Mouse (Mus musculus) thymus, adult 2 months (tissue): ENCODE results near the gene 1700015F17Rik.

Experiments
- CTCF ChIP-seq: fragments of 200-500 bp; IDR thresholded peaks from 2 replicates; pipeline ENCODE4 v1.5.1; 2012; ENCODE audit warnings: mild to moderate bottlenecking, control low read depth, low read length, moderate library complexity, borderline replicate concordance; ENCODE audit not compliant: control insufficient read depth, poor library complexity, insufficient read depth; ENCODE audit errors: extremely low read depth
- POLR2A ChIP-seq: fragments of 200-500 bp; IDR thresholded peaks from 2 replicates; pipeline ENCODE4 v1.6.1; 2012; ENCODE audit warnings: mild to moderate bottlenecking, low read length, control low read depth, moderate library complexity; ENCODE audit not compliant: control insufficient read depth, poor library complexity, insufficient read depth; ENCODE audit errors: extremely low read depth

- TF ChIP-seq CTCF (no peak), POLR2A (no peak)
Observed at GRCm38 (mm10) chr5:5486071-5486470, 7.1 kb upstream of the 1700015F17Rik start.
